In the genomic region with DNA sequence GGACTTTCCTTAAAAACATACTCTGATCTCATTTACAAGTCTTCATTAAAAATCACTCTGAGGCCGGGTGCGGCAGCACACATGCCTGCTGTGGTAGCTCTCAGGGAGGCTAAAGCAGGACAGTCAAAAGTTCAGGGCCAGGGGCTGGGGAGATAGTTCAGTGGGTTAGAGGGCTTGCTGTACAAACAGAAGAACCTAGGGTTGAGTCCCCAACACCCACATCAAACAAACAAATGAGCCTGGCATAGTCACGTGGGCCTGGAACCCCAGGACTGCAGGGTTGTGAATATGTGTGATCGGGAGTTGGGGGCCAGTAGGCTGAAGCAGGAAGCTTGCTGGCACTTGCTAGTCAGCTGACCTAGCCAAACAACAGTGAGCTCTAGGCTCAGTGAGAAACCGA, we compare ENCODE assay signal across 19 mouse cellular contexts.
"Had no signal": no experiment of that assay in that cellular context is flagged by ENCODE, and none has a peak within 500 bp of the region (broad histone marks: within the 10 kb centered on the region; RNA-seq: fewer than 3 reads in every experiment).

No protein-coding gene starts in this region.

- DNase-seq: kidney, adult 11 months; kidney, adult 8-10 months; kidney, postnatal 10 days; kidney, postnatal 36 days; lung, adult 2 months; lung, postnatal 14 days; lung, postnatal 4 days; right cerebral cortex, postnatal 14 days; right cerebral cortex, postnatal 4 days; thymus, postnatal 36 days had no signal

- H3K4me2 ChIP-seq: kidney, embryonic 15.5 days; limb, embryonic 13.5 days; liver, embryonic 11.5 days; liver, embryonic 15.5 days; midbrain, embryonic 12.5 days; midbrain, embryonic 15.5 days; neural tube, embryonic 12.5 days; neural tube, embryonic 15.5 days had no signal

- H3K4me1 ChIP-seq: midbrain, embryonic 12.5 days; midbrain, embryonic 15.5 days; neural tube, embryonic 12.5 days; neural tube, embryonic 15.5 days had no signal

- H3K9me3 ChIP-seq: kidney, embryonic 15.5 days; limb, embryonic 10.5 days; liver, embryonic 15.5 days; midbrain, embryonic 12.5 days; midbrain, embryonic 15.5 days; neural tube, embryonic 15.5 days had no signal

- H3K27me3 ChIP-seq: kidney, embryonic 15.5 days; limb, embryonic 13.5 days; liver, embryonic 15.5 days; midbrain, embryonic 12.5 days; midbrain, embryonic 15.5 days; neural tube, embryonic 12.5 days; neural tube, embryonic 15.5 days had no signal

- H3K9ac ChIP-seq: kidney, embryonic 15.5 days; limb, embryonic 13.5 days; liver, embryonic 15.5 days; midbrain, embryonic 12.5 days; midbrain, embryonic 15.5 days; neural tube, embryonic 12.5 days; neural tube, embryonic 15.5 days had no signal

- H3K36me3 ChIP-seq: liver, embryonic 15.5 days; midbrain, embryonic 12.5 days; midbrain, embryonic 15.5 days had no signal

- H3K27ac ChIP-seq: kidney, embryonic 15.5 days; limb, embryonic 10.5 days; limb, embryonic 13.5 days; liver, embryonic 15.5 days; midbrain, embryonic 12.5 days; midbrain, embryonic 15.5 days; neural tube, embryonic 12.5 days; neural tube, embryonic 15.5 days had no signal

- H3K4me3 ChIP-seq: kidney, embryonic 15.5 days; limb, embryonic 10.5 days; limb, embryonic 13.5 days; liver, embryonic 15.5 days; midbrain, embryonic 12.5 days; midbrain, embryonic 15.5 days; neural tube, embryonic 12.5 days; neural tube, embryonic 15.5 days had no signal

- ATAC-seq: midbrain, embryonic 15.5 days had no signal
